Comparison of ENCODE assay signal across 1 mouse cellular context in genomic region chr8:83595050-83595345, GRCm38 (mm10).
TF ChIP-seq lines count a peak whose summit lies in the region.

No protein-coding gene starts in this region.

TF ChIP-seq in MEL, 35 proteins besides CTCF, POLR2A, EP300 and RAD21:
- peak; percentile 82 for TF ChIP-seq TBP (IDR thresholded peaks at IDR 0.05; ENCODE audit: low read depth, low read length)
